Mouse (Mus musculus): Measurements from ENCODE around the gene Zmpste24.

Gene Zmpste24

GRCm38 (mm10) chr4:121031440-121031839 lies 66.6 kb downstream of the Zmpste24 start:
- DNase-seq = no peak

- no peak for DNase-seq
These were observed 68.4 kb downstream of the Zmpste24 start for GRCm38 (mm10) chr4:121029632-121030031.

GRCm38 (mm10) chr4:121028659-121029392 lies 69.2 kb downstream of the Zmpste24 start:
- peak; percentile 30 to 36 for DNase-seq

- DNase-seq = no peak
These were observed 69.9 kb downstream of the Zmpste24 start for GRCm38 (mm10) chr4:121028146-121028545.

- DNase-seq = peak in 1 of 2 experiments; percentile 24
These were observed 72.4 kb downstream of the Zmpste24 start for GRCm38 (mm10) chr4:121025681-121026080.

- peak; percentile 85 to 91 for DNase-seq
These were observed 74.1 kb downstream of the Zmpste24 start for GRCm38 (mm10) chr4:121023941-121024340.

- no peak for DNase-seq
These were observed 74.6 kb downstream of the Zmpste24 start for GRCm38 (mm10) chr4:121023464-121023863.

- DNase-seq = no peak
These were observed 76.1 kb downstream of the Zmpste24 start for GRCm38 (mm10) chr4:121021911-121022310.

- DNase-seq = no peak
These were observed 77.8 kb downstream of the Zmpste24 start for GRCm38 (mm10) chr4:121020040-121020790.

- DNase-seq = no peak
These were observed 79.8 kb downstream of the Zmpste24 start for GRCm38 (mm10) chr4:121018250-121018649.

- peak; percentile 98 to 99 for DNase-seq
These were observed 80.9 kb downstream of the Zmpste24 start, which contains the start of gene Smap2 for GRCm38 (mm10) chr4:121016928-121017657. TSS of gene Smap2 (minus strand) at chr4:121017247.

- DNase-seq = peak; percentile 29 to 38
These were observed 81.8 kb downstream of the Zmpste24 start for GRCm38 (mm10) chr4:121016021-121016898.

- DNase-seq = no peak
These were observed 82.8 kb downstream of the Zmpste24 start for GRCm38 (mm10) chr4:121015268-121015659.

GRCm38 (mm10) chr4:121014594-121015267 lies 83.3 kb downstream of the Zmpste24 start:
- DNase-seq = no peak

- no peak for DNase-seq
These were observed 87.1 kb downstream of the Zmpste24 start for GRCm38 (mm10) chr4:121010770-121011549.

Data from lung, adult 18-20 months (tissue).